Mouse (Mus musculus): ENCODE data around the gene Spx. TPM values are rescaled to one million over a fixed set of nuclear protein-coding genes. Genes with fewer than 3 reads are reported as not detected.
A peak's percentile ranks its signal among the peaks of the same experiment; 100 is the strongest.

The Spx gene
- polyA plus RNA-seq, 1 experiment from 2014 or later, result 0.09 TPM

DNA sequence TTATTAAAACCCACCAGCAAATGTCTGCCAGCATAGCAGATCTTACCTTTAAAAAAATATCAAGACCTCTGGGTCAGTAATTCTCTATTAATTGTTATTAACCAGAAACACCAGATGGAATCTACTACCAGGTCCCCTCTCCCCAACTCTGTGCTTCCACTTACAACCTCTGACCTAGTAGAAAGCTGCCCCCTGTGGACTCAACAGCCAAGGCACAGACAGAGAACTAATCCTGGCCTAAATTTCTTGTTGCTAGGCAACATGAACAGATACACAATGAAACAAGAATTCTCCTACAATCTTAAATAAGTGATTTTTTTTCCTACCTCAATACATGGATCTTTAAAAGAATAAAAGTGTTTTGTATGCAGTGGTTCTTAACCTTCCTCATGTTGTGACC, 15.8 kb downstream of the Spx start:
- Histone ChIP-seq H3K27ac (replicated peaks) (no peak overlapping the region), H3K27me3 (no peaks in the 10 kb centered on the region), H3K9me3 (replicated peaks) (no peaks in the 10 kb centered on the region), H3K4me1 (replicated peaks) (no peaks in the 10 kb centered on the region), H3K4me2 (no peak overlapping the region), H3K9ac (no peak overlapping the region), H3K36me3 (replicated peaks) (no peaks in the 10 kb centered on the region; the same call in 1 of the 2 replicates), H3K4me3 (replicated peaks) (no peak overlapping the region)
- ATAC-seq (ENCODE audit: insufficient read depth), result no peak

DNA sequence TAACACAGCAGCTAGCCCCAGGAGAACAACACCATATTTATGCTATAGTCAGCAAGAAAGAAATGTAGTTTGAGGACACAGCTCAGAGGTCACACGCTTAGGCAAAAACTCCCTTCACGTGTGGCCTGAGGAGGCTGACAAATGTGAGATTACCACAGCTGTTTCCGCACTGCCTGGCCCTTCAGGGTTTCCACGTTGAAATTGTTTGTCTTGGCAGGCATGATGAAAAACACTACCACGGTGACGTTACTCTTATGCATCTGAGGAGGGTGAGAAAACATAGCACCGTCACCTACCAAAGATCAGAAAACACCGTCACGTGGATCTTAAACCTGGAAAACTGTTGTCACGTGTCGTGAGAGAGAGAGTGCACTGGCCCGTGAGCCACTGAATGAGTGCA, 38.1 kb downstream of the Spx start:
- H3K9ac ChIP-seq, result no peak overlapping the region
- no peaks in the 10 kb centered on the region for H3K9me3 ChIP-seq (replicated peaks)
- no peaks in the 10 kb centered on the region for H3K4me1 ChIP-seq (replicated peaks)
- no peak for ATAC-seq (ENCODE audit: insufficient read depth)
- no peak overlapping the region for H3K4me2 ChIP-seq
- peaks cover 16% of the 10 kb centered on the region for H3K36me3 ChIP-seq (replicated peaks)
- H3K27ac ChIP-seq (replicated peaks), result no peak overlapping the region
- H3K4me3 ChIP-seq (replicated peaks), result no peak overlapping the region
- H3K27me3 ChIP-seq, result no peaks in the 10 kb centered on the region
- 69% methylated on average over 12 of the region's 12 CpGs for WGBS (ENCODE audit: insufficient replicate concordance)

GRCm38 (mm10) chr6:142453311-142453710, 40.1 kb downstream of the Spx start:
- H3K9ac ChIP-seq, result no peak overlapping the region
- ATAC-seq (ENCODE audit: insufficient read depth), result no peak
- no peak overlapping the region for H3K27ac ChIP-seq (replicated peaks)
- H3K4me2 ChIP-seq, result no peak overlapping the region
- no peaks in the 10 kb centered on the region for H3K27me3 ChIP-seq
- no peaks in the 10 kb centered on the region for H3K9me3 ChIP-seq (replicated peaks)
- H3K36me3 ChIP-seq (replicated peaks), result peaks cover 10% of the 10 kb centered on the region
- H3K4me1 ChIP-seq (replicated peaks), result no peaks in the 10 kb centered on the region
- H3K4me3 ChIP-seq (replicated peaks), result no peak overlapping the region
- 36% methylated on average over 2 of the region's 2 CpGs for WGBS (ENCODE audit: insufficient replicate concordance)

DNA sequence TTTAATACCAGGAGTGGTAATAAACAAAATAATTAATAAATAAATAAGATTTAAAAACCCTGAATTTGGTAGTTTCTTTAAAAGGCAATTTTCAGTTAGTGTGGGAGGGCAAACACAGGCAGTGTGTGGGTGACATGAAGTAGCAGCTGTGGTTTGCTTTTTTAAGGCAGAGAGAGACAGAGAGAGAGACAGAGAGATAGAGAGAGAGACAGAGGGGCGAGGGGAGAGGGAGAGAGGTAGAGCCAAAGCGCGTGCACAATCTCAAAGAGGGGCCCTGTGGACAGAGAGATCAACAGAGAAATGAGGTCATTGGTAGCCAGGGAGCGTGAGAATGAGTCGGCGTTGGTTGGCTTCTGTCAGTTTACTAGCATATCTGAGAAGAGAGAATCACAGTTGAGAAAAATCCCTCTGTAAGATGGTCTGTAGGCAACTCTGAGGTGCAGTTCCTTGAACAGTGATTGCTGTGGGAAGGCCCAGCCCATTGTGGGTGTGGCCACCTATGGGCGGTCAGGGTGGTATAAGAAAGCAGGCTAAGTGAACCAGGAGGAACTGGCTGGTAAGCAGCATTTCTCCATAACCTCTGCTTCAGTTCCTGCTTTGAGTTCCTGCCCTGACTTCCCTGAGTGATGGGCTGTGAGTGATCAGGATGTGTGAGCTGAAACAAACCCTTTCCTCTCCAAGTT, 42.2 kb downstream of the Spx start:
- H3K9ac ChIP-seq, result no peak overlapping the region
- H3K27me3 ChIP-seq, result no peaks in the 10 kb centered on the region
- 52% methylated on average over 7 of the region's 7 CpGs for WGBS (ENCODE audit: insufficient replicate concordance)
- H3K4me2 ChIP-seq, result no peak overlapping the region
- no peak overlapping the region for H3K27ac ChIP-seq (replicated peaks)
- no peak for ATAC-seq (ENCODE audit: insufficient read depth)
- peaks cover 10% of the 10 kb centered on the region for H3K36me3 ChIP-seq (replicated peaks)
- H3K4me3 ChIP-seq (replicated peaks), result no peak overlapping the region
- H3K9me3 ChIP-seq (replicated peaks), result no peaks in the 10 kb centered on the region
- H3K4me1 ChIP-seq (replicated peaks), result no peaks in the 10 kb centered on the region

DNA sequence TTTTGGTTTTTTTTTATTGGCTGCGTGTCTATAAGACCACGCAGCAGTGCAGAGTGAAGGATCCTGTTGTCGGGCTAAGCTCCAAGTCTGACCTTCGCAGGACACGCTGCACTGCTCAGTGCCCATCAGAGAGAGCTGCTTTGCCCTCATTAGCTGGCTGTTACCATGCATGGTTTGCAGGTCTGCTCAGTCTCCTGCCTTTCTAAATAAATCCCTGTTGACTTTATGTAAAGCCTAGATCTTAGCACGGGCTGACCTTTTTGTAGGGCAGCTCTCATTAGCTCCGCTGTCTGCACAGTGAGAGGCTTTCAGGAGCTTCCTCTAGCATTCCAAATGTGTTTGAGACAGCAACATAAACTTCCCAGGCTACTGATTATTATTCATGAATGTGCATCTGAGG, 44.8 kb downstream of the Spx start:
- H3K4me1 ChIP-seq (replicated peaks), result no peaks in the 10 kb centered on the region
- no peak overlapping the region for H3K27ac ChIP-seq (replicated peaks)
- no peak overlapping the region for H3K4me2 ChIP-seq
- no peaks in the 10 kb centered on the region for H3K9me3 ChIP-seq (replicated peaks)
- ATAC-seq (ENCODE audit: insufficient read depth), result no peak
- WGBS (ENCODE audit: insufficient replicate concordance), result 65% methylated on average over 7 of the region's 7 CpGs
- H3K4me3 ChIP-seq (replicated peaks), result no peak overlapping the region
- H3K9ac ChIP-seq, result no peak overlapping the region
- no peaks in the 10 kb centered on the region for H3K27me3 ChIP-seq
- H3K36me3 ChIP-seq (replicated peaks), result peaks cover 10% of the 10 kb centered on the region

DNA sequence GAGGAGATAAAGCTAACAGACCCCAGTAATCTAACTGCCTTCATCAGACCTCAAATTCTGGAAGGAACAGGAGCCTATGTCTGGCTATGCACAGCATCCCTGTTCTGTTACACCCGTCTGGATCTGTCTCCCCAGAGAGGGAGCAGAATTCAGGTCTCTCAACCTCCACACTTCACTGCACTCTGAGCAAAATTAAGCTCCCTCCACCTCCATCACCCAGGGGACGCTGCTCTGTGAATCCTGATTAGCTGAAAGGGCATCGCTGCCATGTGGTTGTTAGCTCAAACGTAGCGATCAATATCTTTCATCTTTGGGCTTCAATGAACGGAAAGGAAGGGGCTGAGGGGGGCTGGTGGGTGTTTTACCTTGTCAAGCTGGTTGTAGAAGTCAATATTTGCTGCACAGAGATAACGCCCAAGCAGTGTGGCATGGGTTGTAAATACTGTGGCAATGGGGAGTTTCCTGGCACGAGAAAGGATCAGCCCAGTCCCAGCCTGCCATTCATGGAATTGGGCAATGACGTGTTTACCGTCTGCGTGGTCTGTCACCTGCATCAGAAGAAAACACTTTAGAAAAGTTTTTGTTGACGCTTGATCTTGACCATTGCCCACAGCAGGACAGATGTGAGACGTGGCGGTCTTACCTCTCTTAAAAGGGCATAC, 45.9 kb downstream of the Spx start:
- H3K4me1 ChIP-seq (replicated peaks), result no peaks in the 10 kb centered on the region
- WGBS (ENCODE audit: insufficient replicate concordance), result 56% methylated on average over 14 of the region's 14 CpGs
- no peak overlapping the region for H3K9ac ChIP-seq
- no peaks in the 10 kb centered on the region for H3K9me3 ChIP-seq (replicated peaks)
- H3K36me3 ChIP-seq (replicated peaks), result peaks cover 6% of the 10 kb centered on the region
- no peak overlapping the region for H3K27ac ChIP-seq (replicated peaks)
- ATAC-seq (ENCODE audit: insufficient read depth), result peak; percentile 37
- no peak overlapping the region for H3K4me3 ChIP-seq (replicated peaks)
- H3K27me3 ChIP-seq, result no peaks in the 10 kb centered on the region
- no peak overlapping the region for H3K4me2 ChIP-seq

DNA sequence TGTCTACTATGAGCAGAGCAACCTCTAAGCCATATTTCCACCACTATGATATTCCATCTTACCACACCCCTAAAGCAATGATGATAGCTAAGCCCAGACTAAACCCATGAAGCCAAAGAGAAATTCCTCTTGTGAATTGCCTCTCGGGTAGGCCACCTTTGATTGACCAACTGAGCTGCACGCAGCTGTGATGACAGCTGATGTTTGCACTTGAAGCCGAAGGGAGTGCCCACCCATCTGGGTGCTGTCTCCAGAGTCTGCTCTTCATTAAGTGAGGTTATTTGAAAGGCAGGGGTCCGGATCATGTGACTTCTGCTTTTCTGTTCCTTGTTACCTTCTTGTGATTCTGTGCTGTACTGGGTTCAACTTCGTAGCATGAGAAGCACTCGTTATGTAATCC, 49.0 kb downstream of the Spx start:
- Histone ChIP-seq H3K4me1 (replicated peaks) (no peaks in the 10 kb centered on the region), H3K9ac (no peak overlapping the region), H3K4me2 (no peak overlapping the region), H3K27ac (replicated peaks) (no peak overlapping the region), H3K36me3 (replicated peaks) (peaks cover 3% of the 10 kb centered on the region; the same call in 1 of the 2 replicates), H3K4me3 (replicated peaks) (no peak overlapping the region), H3K9me3 (replicated peaks) (no peaks in the 10 kb centered on the region), H3K27me3 (no peaks in the 10 kb centered on the region)
- no peak for ATAC-seq (ENCODE audit: insufficient read depth)
- WGBS (ENCODE audit: insufficient replicate concordance), result 65% methylated on average over 6 of the region's 6 CpGs

Other genes with a start within 250 kb of the Spx start
- not detected in 2 replicates for gene Slco1a6, start 204.9 kb upstream of the Spx start, polyA plus RNA-seq (2015; fragmentation: Nextera tagmentation; extraction: Ambion mirVana)
- 0.28 and 0.35 TPM in 2 replicates for gene Iapp, start 115.0 kb upstream of the Spx start, polyA plus RNA-seq (2015; fragmentation: Nextera tagmentation; extraction: Ambion mirVana)
- not detected in 2 replicates for gene Slco1a5, start 90.5 kb upstream of the Spx start, polyA plus RNA-seq (2015; fragmentation: Nextera tagmentation; extraction: Ambion mirVana)
- gene Pyroxd1, start 67.8 kb upstream of the Spx start, polyA plus RNA-seq (2015; fragmentation: Nextera tagmentation; extraction: Ambion mirVana), result 4.9 and 5.9 TPM in 2 replicates
- 12.6 and 14.2 TPM in 2 replicates for gene Recql, start 26.4 kb upstream of the Spx start, polyA plus RNA-seq (2015; fragmentation: Nextera tagmentation; extraction: Ambion mirVana)
- gene Golt1b, start 26.2 kb upstream of the Spx start, polyA plus RNA-seq (2015; fragmentation: Nextera tagmentation; extraction: Ambion mirVana), result 30.9 and 32.1 TPM in 2 replicates
- gene Gys2, start 59.7 kb downstream of the Spx start, polyA plus RNA-seq (2015; fragmentation: Nextera tagmentation; extraction: Ambion mirVana), result 49.8 and 58.9 TPM in 2 replicates
- gene Ldhb, start 94.5 kb downstream of the Spx start, polyA plus RNA-seq (2015; fragmentation: Nextera tagmentation; extraction: Ambion mirVana), result 19.5 and 19.7 TPM in 2 replicates
- 2.1 and 2.4 TPM in 2 replicates for gene Kcnj8, start 158.2 kb downstream of the Spx start, polyA plus RNA-seq (2015; fragmentation: Nextera tagmentation; extraction: Ambion mirVana)